Mouse (Mus musculus) midbrain, embryonic 16.5 days (tissue): ENCODE measurements at regions not wholly inside any gene's neighbourhood (a gene's known extent, or its start where the extent isn't known, plus 50 kb on each side); places are given as distances from the start of the nearest gene placed in this dataset.

ENCODE experiments used
- ATAC-seq: fragments of 200-750 bp; cut with Nextera tagmentation; 2 replicates; pipeline ENCODE4 v1.8.0; 2017; ENCODE audit warnings: moderate TSS enrichment
- H3K27ac ChIP-seq: fragments of 300-500 bp; sonication (generic); 2 replicates; pipeline ENCODE4 v1.5.1; 2014; ENCODE audit warnings: mild to moderate bottlenecking, low read length, mixed read lengths
- H3K27me3 ChIP-seq: fragments of 300-500 bp; sonication (generic); 2 replicates; pipeline ENCODE4 v1.6.1; 2014; ENCODE audit warnings: low read depth, low read length, mixed read lengths; ENCODE audit not compliant: control insufficient read depth, insufficient read depth
- H3K36me3 ChIP-seq: fragments of 300-500 bp; sonication (generic); 2 replicates; pipeline ENCODE4 v1.6.1; 2014; ENCODE audit warnings: mild to moderate bottlenecking, low read length, moderate library complexity, mixed read lengths; ENCODE audit not compliant: control insufficient read depth, insufficient read depth
- H3K4me1 ChIP-seq: fragments of 300-500 bp; sonication (generic); 2 replicates; pipeline ENCODE4 v1.6.1; 2014; ENCODE audit warnings: mild to moderate bottlenecking, low read length, mixed read lengths; ENCODE audit not compliant: control insufficient read depth, insufficient read depth
- H3K4me2 ChIP-seq: fragments of 300-500 bp; sonication (generic); 2 replicates; pipeline ENCODE4 v1.6.1; 2014; ENCODE audit warnings: mild to moderate bottlenecking, low read length, mixed read lengths
- H3K4me3 ChIP-seq: fragments of 300-500 bp; sonication (generic); 2 replicates; pipeline ENCODE4 v1.5.1; 2014; ENCODE audit warnings: low read depth, mild to moderate bottlenecking, low read length, moderate library complexity, mixed read lengths
- H3K9ac ChIP-seq: fragments of 300-500 bp; sonication (generic); 2 replicates; pipeline ENCODE4 v1.6.1; 2014; ENCODE audit warnings: low read depth, low read length, mixed read lengths
- H3K9me3 ChIP-seq: fragments of 300-500 bp; sonication (generic); replicated peaks from 2 replicates; pipeline ENCODE4 v1.6.1; 2014; ENCODE audit warnings: mild to moderate bottlenecking, low read length, mixed read lengths; ENCODE audit not compliant: control insufficient read depth, poor library complexity, severe bottlenecking
- WGBS: fragments of 180-500 bp; shearing (Covaris S2); extraction: QIAGEN DNeasy Blood & Tissue Kit; methylation state at CpG from one replicate; pipeline ENCODE4 v1.1.7; 2014; 5-methylcytosine and 5-hydroxymethylcytosine counted together

GRCm38 (mm10) chr13:69410359-69410758 is 123.2 kb upstream of the Nsun2 start:
- Histone ChIP-seq H3K4me1 (no peaks in the 10 kb centered on the region), H3K9ac (no peak overlapping the region), H3K36me3 (no peaks in the 10 kb centered on the region), H3K27ac (no peak overlapping the region), H3K9me3 (no peaks in the 10 kb centered on the region), H3K27me3 (no peaks in the 10 kb centered on the region), H3K4me3 (no peak overlapping the region), H3K4me2 (no peak overlapping the region)
- ATAC-seq: no peak
- WGBS: 90% methylated on average over 1 of the region's 1 CpGs

- Histone ChIP-seq H3K36me3 (no peaks in the 10 kb centered on the region), H3K4me3 (no peak overlapping the region), H3K4me2 (no peak overlapping the region), H3K4me1 (no peaks in the 10 kb centered on the region), H3K27ac (no peak overlapping the region), H3K9ac (no peak overlapping the region), H3K27me3 (no peaks in the 10 kb centered on the region), H3K9me3 (no peaks in the 10 kb centered on the region)
- WGBS: 90% methylated on average over 7 of the region's 7 CpGs
- ATAC-seq: no peak
These were observed 118.7 kb upstream of the Nsun2 start for GRCm38 (mm10) chr13:69414813-69415212.

- no peaks in the 10 kb centered on the region for H3K9me3 ChIP-seq
- no peak overlapping the region for H3K9ac ChIP-seq
- H3K4me3 ChIP-seq: no peak overlapping the region
- no peak for ATAC-seq
- no peaks in the 10 kb centered on the region for H3K27me3 ChIP-seq
- no peaks in the 10 kb centered on the region for H3K4me1 ChIP-seq
- H3K4me2 ChIP-seq: no peak overlapping the region
- H3K27ac ChIP-seq: no peak overlapping the region
- 38% methylated on average over 2 of the region's 2 CpGs for WGBS
- no peaks in the 10 kb centered on the region for H3K36me3 ChIP-seq
These were observed 116.8 kb upstream of the Nsun2 start for GRCm38 (mm10) chr13:69416726-69417125.

GRCm38 (mm10) chr13:69417855-69418478 is 115.6 kb upstream of the Nsun2 start:
- Histone ChIP-seq H3K27me3 (no peaks in the 10 kb centered on the region), H3K9me3 (no peaks in the 10 kb centered on the region), H3K36me3 (no peaks in the 10 kb centered on the region), H3K9ac (no peak overlapping the region), H3K4me3 (no peak overlapping the region), H3K27ac (no peak overlapping the region), H3K4me1 (no peaks in the 10 kb centered on the region), H3K4me2 (no peak overlapping the region)
- ATAC-seq: no peak
- 85% methylated on average over 14 of the region's 14 CpGs for WGBS

GRCm38 (mm10) chr13:69420166-69420565 is 113.4 kb upstream of the Nsun2 start:
- ATAC-seq: no peak
- H3K36me3 ChIP-seq: no peaks in the 10 kb centered on the region
- no peak overlapping the region for H3K9ac ChIP-seq
- H3K27me3 ChIP-seq: no peaks in the 10 kb centered on the region
- no peak overlapping the region for H3K27ac ChIP-seq
- H3K4me3 ChIP-seq: no peak overlapping the region
- no peak overlapping the region for H3K4me2 ChIP-seq
- 90% methylated on average over 8 of the region's 8 CpGs for WGBS
- H3K4me1 ChIP-seq: no peaks in the 10 kb centered on the region
- no peaks in the 10 kb centered on the region for H3K9me3 ChIP-seq

GRCm38 (mm10) chr13:69421966-69422365 is 111.6 kb upstream of the Nsun2 start:
- Histone ChIP-seq H3K9ac (no peak overlapping the region), H3K4me3 (no peak overlapping the region), H3K9me3 (no peaks in the 10 kb centered on the region), H3K36me3 (no peaks in the 10 kb centered on the region), H3K4me1 (no peaks in the 10 kb centered on the region; the same call in 1 of the 2 replicates), H3K27me3 (no peaks in the 10 kb centered on the region), H3K4me2 (no peak overlapping the region), H3K27ac (no peak overlapping the region)
- no peak for ATAC-seq

- Histone ChIP-seq H3K36me3 (no peaks in the 10 kb centered on the region), H3K9ac (no peak overlapping the region), H3K4me1 (peaks cover 5% of the 10 kb centered on the region; the same call in 1 of the 2 replicates), H3K27me3 (no peaks in the 10 kb centered on the region), H3K4me3 (no peak overlapping the region), H3K9me3 (no peaks in the 10 kb centered on the region), H3K27ac (peak overlapping the region; percentile 19), H3K4me2 (no peak overlapping the region)
- 35% methylated on average over 6 of the region's 6 CpGs for WGBS
- peak; percentile 9; the same call in 1 of the 2 replicates for ATAC-seq
These were observed 107.4 kb upstream of the Nsun2 start for GRCm38 (mm10) chr13:69426117-69426516.

- 0 out of 2 replicates have a peak overlapping the region, but pooled peaks have one; percentile 38 for H3K27ac ChIP-seq
- no peak overlapping the region for H3K4me3 ChIP-seq
- H3K9me3 ChIP-seq: no peaks in the 10 kb centered on the region
- peak; percentile 86 for ATAC-seq
- no peak overlapping the region for H3K9ac ChIP-seq
- H3K4me1 ChIP-seq: peaks cover 5% of the 10 kb centered on the region; the same call in 1 of the 2 replicates
- no peaks in the 10 kb centered on the region for H3K27me3 ChIP-seq
- H3K4me2 ChIP-seq: no peak overlapping the region
- no peaks in the 10 kb centered on the region for H3K36me3 ChIP-seq
- 24% methylated on average over 5 of the region's 5 CpGs for WGBS
These were observed 104.0 kb upstream of the Nsun2 start for GRCm38 (mm10) chr13:69429596-69429995.

- 86% methylated on average over 8 of the region's 8 CpGs for WGBS
- no peak overlapping the region for H3K27ac ChIP-seq
- no peak overlapping the region for H3K4me2 ChIP-seq
- no peak overlapping the region for H3K9ac ChIP-seq
- ATAC-seq: no peak
- no peaks in the 10 kb centered on the region for H3K36me3 ChIP-seq
- no peaks in the 10 kb centered on the region for H3K27me3 ChIP-seq
- no peak overlapping the region for H3K4me3 ChIP-seq
- H3K9me3 ChIP-seq: no peaks in the 10 kb centered on the region
- peaks cover 5% of the 10 kb centered on the region; the same call in 1 of the 2 replicates for H3K4me1 ChIP-seq
These were observed 99.9 kb upstream of the Nsun2 start for GRCm38 (mm10) chr13:69433461-69434323.
